Mouse (Mus musculus) lung, postnatal 0 days (tissue): ENCODE results near the gene Ptprg.

Source experiments
- CTCF ChIP-seq: IDR thresholded peaks from 2 replicates; pipeline ENCODE4 v1.5.1; 2016; ENCODE audit warnings: antibody characterized with exemption, mild to moderate bottlenecking
- EP300 ChIP-seq: IDR thresholded peaks from 2 replicates; pipeline ENCODE4 v1.6.1; 2016; ENCODE audit warnings: antibody characterized with exemption, mild to moderate bottlenecking, control low read depth

DNA sequence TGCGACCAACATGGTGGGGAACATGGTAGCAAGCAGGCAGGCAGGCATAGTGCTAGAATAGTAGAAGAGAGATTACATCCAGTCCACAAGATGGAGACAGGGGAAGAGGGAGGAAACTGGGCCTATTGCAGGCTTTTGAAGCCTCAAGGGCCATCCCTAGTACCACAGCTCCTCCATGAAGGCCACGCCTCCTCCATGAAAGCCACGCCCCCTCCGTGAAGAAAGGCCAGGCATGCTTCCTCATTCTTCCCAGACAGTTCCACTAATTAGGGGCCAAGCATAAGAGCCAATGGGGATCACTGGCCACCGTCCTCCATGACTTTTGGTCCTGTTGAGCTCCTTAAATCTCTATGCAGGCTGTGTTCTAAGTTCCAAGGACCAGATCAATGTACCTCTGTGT lies 17.2 kb upstream of the Ptprg start:
- TF ChIP-seq CTCF (no peak), EP300 (no peak)
